Mouse (Mus musculus): ENCODE measurements around the gene Sec31a. TPM values are rescaled to one million over a fixed set of nuclear protein-coding genes. Genes with fewer than 3 reads are reported as not detected.

Sec31a gene
- 77.8 and 120 TPM in 2 replicates for polyA plus RNA-seq (2012; ENCODE audit: insufficient read depth, low replicate concordance)

DNA sequence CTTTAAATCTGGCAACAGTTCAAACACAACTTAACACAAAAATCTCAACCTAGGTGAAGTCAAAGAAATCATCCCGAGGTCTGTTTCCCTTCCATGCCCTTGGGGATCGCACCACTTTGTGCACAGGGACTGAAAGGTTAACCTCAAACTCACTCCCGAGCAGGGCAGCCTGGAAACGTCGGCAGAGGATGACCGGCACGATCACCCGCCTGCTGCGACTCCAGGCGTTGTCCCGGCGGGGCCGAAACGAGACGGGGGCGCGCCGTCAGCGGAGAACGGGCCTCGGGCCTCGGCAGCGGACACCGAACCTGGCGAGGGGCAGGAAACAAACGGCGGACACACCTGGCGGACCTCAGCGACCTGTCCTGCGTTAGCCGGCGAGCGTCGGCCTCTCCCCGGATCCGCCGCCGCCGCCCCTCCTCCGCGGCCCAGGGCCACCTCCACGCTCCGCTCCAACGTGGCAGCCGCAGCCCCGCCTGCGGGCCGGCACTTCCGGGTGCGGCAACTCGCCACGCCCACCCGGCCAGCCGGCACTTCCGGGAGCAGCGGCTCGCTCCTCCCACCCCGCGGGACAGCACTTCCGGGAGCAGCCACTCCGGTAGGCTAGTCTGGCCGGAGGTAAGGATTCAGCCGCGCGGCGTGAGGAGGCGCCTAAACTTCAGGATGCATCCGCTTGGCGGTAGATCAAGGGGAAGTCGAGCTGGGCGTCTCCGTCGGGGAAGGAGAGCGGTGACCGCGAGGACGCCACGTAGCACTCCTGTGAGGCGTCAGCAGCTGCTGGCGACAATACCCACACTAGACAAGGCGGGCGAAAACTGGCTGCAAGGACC is at the start of gene Sec31a:
Gene Sec31a, minus strand, starts transcription at position 474 of the 830 bp plus-strand sequence.
- no peaks in the 10 kb centered on the region for H3K9me3 ChIP-seq
- no peaks in the 10 kb centered on the region for H3K27me3 ChIP-seq (replicated peaks)
- H3K4me1 ChIP-seq, result peaks cover 65% of the 10 kb centered on the region
- peak within 1 kb of the TSS; percentile 100 for H3K4me3 ChIP-seq (replicated peaks)
- H3K36me3 ChIP-seq (replicated peaks; ENCODE audit: low read length), result peaks cover 37% of the 10 kb centered on the region
- TF ChIP-seq FLI1 (IDR thresholded peaks at IDR 0.05; ENCODE audit: low read length) (peak; percentile 81; the same call in 1 of the 2 replicates), GATA1 (IDR thresholded peaks at IDR 0.05; ENCODE audit: borderline replicate concordance, low read length) (no peak)

GRCm38 (mm10) chr5:100462374-100462773 is 46.3 kb upstream of the Sec31a start:
- TF ChIP-seq GATA1 (IDR thresholded peaks at IDR 0.05; ENCODE audit: borderline replicate concordance, low read length) (no peak), FLI1 (IDR thresholded peaks at IDR 0.05; ENCODE audit: low read length) (no peak)
- H3K9me3 ChIP-seq, result 0 out of 2 replicates have a peak, but pooled peaks cover 3% of the 10 kb centered on the region
- no peaks in the 10 kb centered on the region for H3K27me3 ChIP-seq (replicated peaks)
- peaks cover 53% of the 10 kb centered on the region for H3K4me1 ChIP-seq
- H3K4me3 ChIP-seq (replicated peaks), result no peak overlapping the region
- H3K36me3 ChIP-seq (replicated peaks; ENCODE audit: low read length), result peaks cover 66% of the 10 kb centered on the region

- H3K27me3 ChIP-seq (replicated peaks), result no peaks in the 10 kb centered on the region
- no peak overlapping the region for H3K4me3 ChIP-seq (replicated peaks)
- H3K9me3 ChIP-seq, result 0 out of 2 replicates have a peak, but pooled peaks cover 3% of the 10 kb centered on the region
- H3K36me3 ChIP-seq (replicated peaks; ENCODE audit: low read length), result peaks cover 74% of the 10 kb centered on the region
- peaks cover 45% of the 10 kb centered on the region for H3K4me1 ChIP-seq
- TF ChIP-seq FLI1 (IDR thresholded peaks at IDR 0.05; ENCODE audit: low read length) (no peak), GATA1 (IDR thresholded peaks at IDR 0.05; ENCODE audit: borderline replicate concordance, low read length) (no peak)
These were observed 45.5 kb upstream of the Sec31a start for GRCm38 (mm10) chr5:100461526-100461925.

GRCm38 (mm10) chr5:100459468-100459867 is 43.4 kb upstream of the Sec31a start:
- Histone ChIP-seq H3K4me1 (peaks cover 24% of the 10 kb centered on the region), H3K4me3 (replicated peaks) (no peak overlapping the region), H3K9me3 (0 out of 2 replicates have a peak, but pooled peaks cover 3% of the 10 kb centered on the region), H3K36me3 (replicated peaks; ENCODE audit: low read length) (peaks cover 88% of the 10 kb centered on the region), H3K27me3 (replicated peaks) (no peaks in the 10 kb centered on the region)
- TF ChIP-seq FLI1 (IDR thresholded peaks at IDR 0.05; ENCODE audit: low read length), result no peak
- TF ChIP-seq GATA1 (IDR thresholded peaks at IDR 0.05; ENCODE audit: borderline replicate concordance, low read length), result no peak

DNA sequence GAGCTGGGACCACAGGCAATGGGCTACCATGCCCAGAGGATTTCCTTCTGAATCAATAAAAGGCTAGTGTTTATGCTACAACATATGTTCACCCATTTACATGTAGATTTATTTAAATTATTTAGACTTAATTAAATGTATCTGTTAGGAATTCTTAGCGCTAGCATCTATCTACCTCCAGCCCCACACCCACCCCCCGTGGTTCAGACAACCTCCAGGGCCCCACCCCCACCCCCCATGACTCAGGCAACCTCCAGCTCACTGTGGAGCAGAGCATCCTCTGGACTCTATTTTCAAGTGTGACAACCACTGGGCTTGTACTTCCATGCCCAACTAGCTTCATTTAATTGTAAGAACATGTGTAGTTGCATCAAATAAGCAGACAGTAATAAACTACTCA is 35.8 kb upstream of the Sec31a start:
- TF ChIP-seq FLI1 (IDR thresholded peaks at IDR 0.05; ENCODE audit: low read length) (no peak), GATA1 (IDR thresholded peaks at IDR 0.05; ENCODE audit: borderline replicate concordance, low read length) (no peak)
- Histone ChIP-seq H3K27me3 (replicated peaks) (no peaks in the 10 kb centered on the region), H3K4me3 (replicated peaks) (no peak overlapping the region), H3K36me3 (replicated peaks; ENCODE audit: low read length) (peaks cover 97% of the 10 kb centered on the region), H3K4me1 (peaks cover 29% of the 10 kb centered on the region), H3K9me3 (no peaks in the 10 kb centered on the region)

DNA sequence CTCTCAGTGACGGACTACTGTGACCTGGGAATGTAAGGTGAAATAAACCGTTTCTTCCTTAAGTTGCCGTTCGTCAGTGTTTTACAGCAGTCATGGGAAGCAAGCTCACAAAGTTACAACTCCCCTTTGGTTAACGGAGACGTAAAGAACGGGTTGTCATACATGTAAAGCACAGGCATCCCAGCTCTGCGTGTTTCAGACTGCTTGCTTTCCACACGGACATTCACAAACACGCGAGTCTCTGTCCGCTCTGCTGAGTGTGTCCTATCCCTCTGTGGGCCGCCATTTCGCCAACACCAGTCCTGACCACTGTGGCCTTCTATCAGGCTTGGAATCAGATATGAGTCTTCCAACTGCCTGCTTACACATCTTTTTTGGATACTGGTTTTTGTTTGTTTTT is 22.8 kb upstream of the Sec31a start:
- peaks cover 23% of the 10 kb centered on the region for H3K4me1 ChIP-seq
- peaks cover 7% of the 10 kb centered on the region for H3K9me3 ChIP-seq
- H3K27me3 ChIP-seq (replicated peaks), result no peaks in the 10 kb centered on the region
- TF ChIP-seq FLI1 (IDR thresholded peaks at IDR 0.05; ENCODE audit: low read length) (no peak), GATA1 (IDR thresholded peaks at IDR 0.05; ENCODE audit: borderline replicate concordance, low read length) (no peak)
- no peak overlapping the region for H3K4me3 ChIP-seq (replicated peaks)
- H3K36me3 ChIP-seq (replicated peaks; ENCODE audit: low read length), result peaks cover 67% of the 10 kb centered on the region

DNA sequence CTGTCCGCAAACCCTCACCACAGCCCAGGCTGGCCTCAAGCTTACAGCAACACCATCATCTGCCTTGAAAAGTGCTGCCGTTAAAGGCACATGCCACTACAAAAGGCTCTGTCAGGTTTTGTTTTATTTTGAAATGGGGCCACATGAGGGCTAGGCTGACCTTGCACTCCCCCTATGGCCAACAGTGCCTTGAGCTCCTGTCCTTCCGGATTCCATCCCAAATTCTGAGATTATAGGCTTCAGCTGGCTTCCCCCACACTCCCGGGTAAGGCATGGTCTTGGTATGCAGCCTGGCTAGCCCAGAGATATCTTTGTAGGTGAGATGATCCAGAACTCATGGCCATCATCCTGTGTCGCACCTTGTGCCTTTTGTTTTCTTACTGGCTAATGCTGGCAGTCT is 21.9 kb upstream of the Sec31a start:
- peaks cover 7% of the 10 kb centered on the region for H3K9me3 ChIP-seq
- H3K4me1 ChIP-seq, result peaks cover 24% of the 10 kb centered on the region
- H3K4me3 ChIP-seq (replicated peaks), result no peak overlapping the region
- H3K27me3 ChIP-seq (replicated peaks), result no peaks in the 10 kb centered on the region
- TF ChIP-seq GATA1 (IDR thresholded peaks at IDR 0.05; ENCODE audit: borderline replicate concordance, low read length), result no peak
- no peak for TF ChIP-seq FLI1 (IDR thresholded peaks at IDR 0.05; ENCODE audit: low read length)
- peaks cover 61% of the 10 kb centered on the region for H3K36me3 ChIP-seq (replicated peaks; ENCODE audit: low read length)

DNA sequence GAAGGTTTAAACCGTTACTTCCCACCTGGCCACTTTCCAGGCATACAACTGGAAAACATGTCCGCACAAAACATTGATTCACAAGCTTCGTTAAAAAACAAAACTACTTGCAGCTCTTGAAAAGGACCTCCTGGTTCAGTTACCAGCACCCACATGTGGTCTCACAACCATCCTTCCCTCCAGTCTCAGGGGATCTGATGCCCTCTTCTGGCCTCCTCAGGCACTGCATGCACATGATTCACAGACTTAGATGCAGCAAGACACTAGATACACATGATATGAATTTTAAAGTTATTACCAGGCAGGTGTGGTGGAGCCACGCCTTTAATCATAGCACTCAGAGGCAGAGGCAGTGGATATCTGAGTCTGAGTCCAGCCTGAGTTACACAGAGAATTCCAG is 21.1 kb upstream of the Sec31a start:
- H3K36me3 ChIP-seq (replicated peaks; ENCODE audit: low read length), result peaks cover 59% of the 10 kb centered on the region
- no peaks in the 10 kb centered on the region for H3K27me3 ChIP-seq (replicated peaks)
- TF ChIP-seq GATA1 (IDR thresholded peaks at IDR 0.05; ENCODE audit: borderline replicate concordance, low read length), result no peak
- TF ChIP-seq FLI1 (IDR thresholded peaks at IDR 0.05; ENCODE audit: low read length), result no peak
- no peak overlapping the region for H3K4me3 ChIP-seq (replicated peaks)
- H3K9me3 ChIP-seq, result peaks cover 7% of the 10 kb centered on the region
- peaks cover 24% of the 10 kb centered on the region for H3K4me1 ChIP-seq

DNA sequence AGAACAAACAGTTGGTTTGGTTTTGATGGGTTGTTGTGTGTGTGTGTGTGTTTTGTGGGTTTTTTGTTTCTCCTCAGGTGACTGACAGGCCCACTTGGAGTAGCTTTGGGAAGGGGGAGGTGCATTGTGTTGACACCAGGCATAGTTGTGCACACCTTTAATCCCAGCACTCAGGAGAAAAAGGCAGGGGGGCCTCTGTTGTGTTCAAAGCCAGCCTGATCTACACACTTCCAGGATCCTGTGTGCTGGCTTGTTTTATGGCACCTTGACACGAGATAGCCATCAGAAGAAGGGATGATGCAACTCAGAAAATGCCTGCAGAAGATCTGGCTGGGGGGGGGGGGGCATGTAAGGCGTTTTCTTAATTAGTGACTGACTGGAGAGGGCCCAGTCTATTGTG is 14.9 kb upstream of the Sec31a start:
- Histone ChIP-seq H3K27me3 (replicated peaks) (no peaks in the 10 kb centered on the region), H3K4me1 (peaks cover 64% of the 10 kb centered on the region), H3K4me3 (replicated peaks) (peak overlapping the region; percentile 100), H3K9me3 (no peaks in the 10 kb centered on the region), H3K36me3 (replicated peaks; ENCODE audit: low read length) (peaks cover 37% of the 10 kb centered on the region)
- TF ChIP-seq FLI1 (IDR thresholded peaks at IDR 0.05; ENCODE audit: low read length) (no peak), GATA1 (IDR thresholded peaks at IDR 0.05; ENCODE audit: borderline replicate concordance, low read length) (no peak)

GRCm38 (mm10) chr5:100430076-100430390 is 14.0 kb upstream of the Sec31a start:
- Histone ChIP-seq H3K4me1 (peaks cover 67% of the 10 kb centered on the region), H3K36me3 (replicated peaks; ENCODE audit: low read length) (peaks cover 38% of the 10 kb centered on the region), H3K9me3 (no peaks in the 10 kb centered on the region), H3K27me3 (replicated peaks) (no peaks in the 10 kb centered on the region), H3K4me3 (replicated peaks) (peak overlapping the region; percentile 100)
- TF ChIP-seq FLI1 (IDR thresholded peaks at IDR 0.05; ENCODE audit: low read length) (no peak), GATA1 (IDR thresholded peaks at IDR 0.05; ENCODE audit: borderline replicate concordance, low read length) (no peak)
